Mouse (Mus musculus) adrenal gland, adult (tissue): Measurements from ENCODE around the gene Kri1.
"Not testable (repeated sequence)": the region's sequence is repeated elsewhere in the genome, so short reads cannot be mapped to it uniquely, and the experiment has no call there.

Experiments used
- DNase-seq, 2 experiments: peaks; one replicate each; pipeline ENCODE4 v3.0.0; 2022 to 2023; ENCODE audit warnings: low spot score in 1 of 2; ENCODE audit not compliant: inconsistent age in 2 of 2

The Kri1 gene

DNA sequence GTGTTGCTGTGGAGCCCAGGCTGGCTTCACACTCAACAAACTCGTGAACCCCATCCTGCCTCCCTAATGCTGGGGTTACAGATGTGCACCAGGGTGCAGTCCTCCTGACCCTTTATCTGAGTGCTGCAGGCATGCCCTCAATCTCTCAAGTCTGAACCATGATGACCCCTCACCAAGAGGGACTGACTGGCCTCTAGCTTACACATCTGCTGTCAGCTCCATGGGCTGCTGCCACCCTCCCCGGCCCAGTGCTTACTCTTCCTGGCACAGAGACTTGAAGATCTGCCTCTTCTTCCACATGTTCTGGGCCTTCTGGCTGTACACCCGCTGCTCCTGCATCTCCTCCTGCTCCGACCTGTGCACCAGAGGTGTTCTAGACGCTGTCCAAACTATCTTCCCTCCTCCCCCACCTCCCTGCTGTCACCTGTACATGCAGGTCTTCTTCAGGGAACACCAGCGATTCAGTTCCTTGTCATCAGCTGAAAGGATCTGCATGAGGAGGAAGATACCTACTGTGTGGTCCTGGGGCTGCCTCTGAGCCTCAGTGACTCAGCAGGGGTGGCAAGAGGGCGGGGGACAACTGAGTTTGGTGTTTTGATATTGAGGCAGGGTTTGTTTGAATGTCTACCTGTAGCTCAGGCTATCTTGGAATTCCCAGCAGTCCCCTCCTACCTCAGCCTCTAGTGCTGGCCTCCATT lies 12.6 kb downstream of the Kri1 start:
- DNase-seq, result peak in 1 of 2 experiments; percentile 33

DNA sequence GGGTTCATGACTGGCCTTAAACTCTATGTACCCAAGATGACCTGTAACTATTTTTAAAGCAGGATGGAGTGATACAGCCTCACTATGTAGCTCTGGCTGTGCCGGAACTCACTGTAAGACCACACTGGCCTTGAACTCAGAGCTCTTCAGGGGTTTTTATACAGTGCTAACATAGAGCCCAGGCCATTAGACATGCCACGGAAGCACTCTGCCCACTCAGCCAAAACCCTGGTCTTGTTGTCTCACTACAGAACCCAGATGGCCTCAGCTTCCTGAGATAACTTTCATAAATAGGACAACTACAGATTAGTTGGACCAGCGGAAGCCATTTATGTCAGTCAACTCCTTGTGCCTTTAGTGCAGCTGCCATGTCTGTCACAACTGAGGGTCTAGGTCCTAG lies 13.4 kb downstream of the Kri1 start:
- peak in 1 of 2 experiments; percentile 35 for DNase-seq

DNA sequence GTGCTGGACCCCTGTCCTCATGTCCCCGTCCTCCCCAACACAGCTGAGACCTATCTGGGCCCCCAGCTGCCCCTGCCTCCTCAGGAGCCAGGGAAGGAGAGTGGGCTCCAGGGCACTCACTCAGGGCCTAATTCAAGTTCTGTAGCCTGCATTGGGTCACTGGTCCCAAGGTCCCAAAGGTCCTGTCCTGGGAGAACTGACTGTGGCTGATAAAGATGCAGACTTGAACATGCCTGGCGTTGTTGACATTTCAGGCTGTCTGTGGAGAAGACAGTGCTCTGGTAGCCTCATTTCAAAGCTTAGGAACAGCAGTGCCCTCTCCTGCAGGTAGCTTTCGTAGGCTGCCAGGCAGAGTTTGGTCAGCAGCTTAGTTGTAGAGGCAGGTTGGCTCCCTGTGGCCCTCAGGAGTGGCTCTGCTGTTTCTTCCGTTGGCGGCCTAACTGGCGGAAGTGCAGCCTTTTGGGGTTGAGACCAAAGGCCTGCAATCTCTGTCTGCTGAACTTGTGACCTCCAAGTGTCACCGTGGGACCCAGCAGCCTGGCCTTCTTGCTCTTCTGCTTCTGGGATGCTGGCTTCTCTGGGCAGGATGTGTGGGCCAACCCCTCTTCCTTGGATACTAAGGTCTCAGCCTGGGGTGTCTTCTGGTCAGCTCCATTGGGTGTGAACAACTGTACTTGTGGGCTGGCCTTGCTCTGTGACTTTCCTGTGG lies 14.1 kb downstream of the Kri1 start:
- DNase-seq, result peak in 1 of 2 experiments; percentile 41

GRCm38 (mm10) chr9:21273094-21273493 lies 14.7 kb downstream of the Kri1 start:
- no peak for DNase-seq

- DNase-seq, result peak in 1 of 2 experiments; percentile 18
These were observed 15.4 kb downstream of the Kri1 start for GRCm38 (mm10) chr9:21272391-21272790.

DNA sequence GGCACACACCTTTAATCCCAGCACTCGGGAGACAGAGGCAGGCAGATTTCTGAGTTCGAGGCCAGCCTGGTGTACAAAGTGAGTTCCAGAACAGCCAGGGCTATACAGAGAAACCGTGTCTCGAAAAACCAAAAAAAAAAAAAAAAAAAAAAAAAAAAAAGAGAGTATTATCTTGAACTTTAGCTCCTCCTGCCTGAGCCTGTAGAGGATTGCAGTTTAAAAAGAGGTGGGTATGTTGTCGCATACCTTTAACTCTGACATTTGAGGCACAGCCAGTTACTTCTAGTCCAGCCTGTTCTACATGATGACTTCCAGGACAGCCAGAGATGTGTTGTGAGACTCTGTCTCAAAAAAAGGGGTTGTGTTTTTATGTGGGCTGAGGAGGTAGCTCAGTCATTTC lies 18.2 kb downstream of the Kri1 start:
- DNase-seq, result not testable (repeated sequence)

- DNase-seq, result no peak
These were observed 19.5 kb downstream of the Kri1 start for GRCm38 (mm10) chr9:21268305-21268704.

DNA sequence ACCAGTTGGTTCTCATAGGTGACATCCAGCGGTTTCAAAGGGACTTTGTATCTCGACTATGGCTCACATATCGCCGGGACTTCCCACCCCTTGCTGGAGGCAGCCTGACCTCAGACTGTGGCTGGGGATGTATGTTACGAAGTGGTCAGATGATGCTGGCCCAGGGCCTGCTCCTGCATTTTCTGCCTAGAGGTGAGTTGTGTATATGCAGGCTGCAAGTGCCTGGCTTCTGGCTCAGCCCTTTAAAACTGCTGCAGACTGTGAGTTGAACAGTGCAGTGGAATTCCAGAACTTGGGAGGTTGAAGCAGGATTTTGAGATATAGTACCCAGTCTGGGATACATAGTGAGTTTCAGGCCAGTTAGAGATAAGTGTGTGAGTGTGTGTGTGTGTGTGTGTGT lies 20.9 kb downstream of the Kri1 start:
- DNase-seq, result peak in 1 of 2 experiments; percentile 25

DNA sequence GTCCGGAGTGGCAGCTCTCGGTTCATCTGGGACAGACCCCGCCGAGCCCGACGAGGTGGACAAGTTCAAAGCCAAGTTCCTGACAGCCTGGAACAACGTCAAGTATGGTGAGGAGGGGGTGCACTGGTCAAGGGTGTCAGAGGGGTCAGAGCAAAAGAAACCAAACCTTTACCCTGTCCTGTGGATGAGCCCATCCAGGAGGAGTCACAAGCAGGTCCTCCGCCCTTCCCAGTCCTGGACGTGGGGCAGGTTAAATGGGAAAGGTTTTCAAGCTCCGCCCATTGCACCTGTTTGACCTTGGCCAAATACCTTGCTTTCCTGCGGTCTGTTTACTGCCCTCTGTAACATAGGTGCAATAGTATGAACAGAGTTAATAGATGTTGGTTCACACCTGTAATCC lies 22.2 kb downstream of the Kri1 start:
- DNase-seq, result no peak

DNA sequence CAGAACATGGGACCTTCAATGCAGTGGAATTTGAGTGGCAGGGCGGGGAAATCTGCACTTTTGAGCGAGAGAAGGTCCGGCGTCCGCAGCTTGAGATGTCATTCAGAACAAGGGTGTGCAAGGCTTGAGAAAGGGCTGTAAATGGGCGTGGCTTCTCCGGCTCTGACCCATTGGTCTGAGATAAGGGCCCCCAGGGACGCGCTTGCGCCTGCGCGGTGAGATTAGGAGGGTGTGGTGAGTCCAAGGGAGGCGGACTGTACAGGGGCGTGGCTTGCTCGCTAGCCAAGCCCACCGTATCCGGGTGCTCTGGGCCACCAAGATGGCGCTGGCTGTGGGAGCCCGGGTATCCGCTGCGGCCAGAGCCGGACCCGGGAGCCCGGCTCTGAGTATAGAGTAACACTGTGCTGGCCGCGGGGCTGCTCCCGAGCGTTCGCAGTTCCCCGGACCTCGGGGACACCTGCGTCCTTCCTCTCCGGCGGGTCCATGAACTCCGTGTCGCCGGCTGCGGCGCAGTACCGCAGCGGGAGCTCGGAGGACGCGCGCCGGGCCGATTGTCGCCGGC lies 22.7 kb downstream of the Kri1 start, which contains the start of gene Atg4d:
Gene Atg4d, plus strand, starts transcription at position 294 of the 562 bp plus-strand sequence.
- DNase-seq, result peak; percentile 99

DNA sequence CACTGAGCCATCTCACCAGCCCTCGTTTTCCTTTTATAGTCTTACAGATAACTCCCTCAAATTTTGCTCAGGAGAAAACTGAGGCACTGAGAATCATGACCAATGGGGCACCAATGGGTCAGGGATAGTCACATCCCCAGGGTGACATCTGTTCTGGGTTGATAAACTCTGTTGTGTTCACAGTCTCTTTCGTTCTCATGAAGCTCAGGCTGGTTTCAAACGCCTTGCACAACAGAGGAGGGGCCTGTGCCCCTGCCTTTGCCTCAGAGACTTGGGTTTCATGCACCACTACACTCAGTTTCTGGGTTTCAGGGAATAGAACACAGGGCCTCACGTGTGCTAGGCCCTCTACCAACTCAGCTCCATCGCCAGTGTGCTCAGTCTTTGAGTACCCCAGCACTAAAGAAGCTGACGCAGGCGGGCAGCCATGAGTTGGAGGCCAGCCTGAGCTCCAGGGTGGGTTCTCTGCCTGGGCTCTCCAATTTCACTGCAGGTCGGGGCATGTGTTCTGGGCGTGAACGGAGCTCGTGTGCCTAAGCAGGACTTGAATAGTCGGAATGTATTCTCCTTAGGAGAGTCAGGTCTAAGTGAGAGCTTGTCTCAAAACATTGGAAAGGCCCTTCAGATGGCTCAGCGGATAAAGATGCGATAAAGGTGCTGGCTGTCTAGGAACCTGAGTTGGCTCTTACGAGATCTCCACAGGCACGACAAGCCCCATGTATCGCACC lies 23.3 kb downstream of the Kri1 start:
- DNase-seq, result no peak

DNA sequence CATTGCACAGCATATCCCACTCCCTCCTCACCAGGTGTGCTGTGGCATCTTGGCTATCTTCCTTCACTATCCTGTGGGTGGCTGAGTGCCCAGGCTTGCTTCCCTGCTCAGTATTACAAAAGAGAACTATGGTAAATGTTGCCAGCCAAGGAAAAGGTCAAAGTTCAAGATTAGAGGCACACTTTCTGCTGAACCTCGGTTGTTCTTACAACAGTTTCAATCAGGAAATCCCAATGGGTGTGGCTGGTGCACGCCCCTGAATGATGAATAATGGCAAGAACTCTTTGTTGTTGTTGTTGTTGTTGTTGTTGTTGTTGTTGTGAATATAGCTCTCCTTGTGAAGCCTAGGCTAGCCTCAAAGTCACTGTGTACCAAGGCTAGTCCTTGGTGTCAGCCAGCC lies 25.9 kb downstream of the Kri1 start:
- peak in 1 of 2 experiments; percentile 38 for DNase-seq

DNA sequence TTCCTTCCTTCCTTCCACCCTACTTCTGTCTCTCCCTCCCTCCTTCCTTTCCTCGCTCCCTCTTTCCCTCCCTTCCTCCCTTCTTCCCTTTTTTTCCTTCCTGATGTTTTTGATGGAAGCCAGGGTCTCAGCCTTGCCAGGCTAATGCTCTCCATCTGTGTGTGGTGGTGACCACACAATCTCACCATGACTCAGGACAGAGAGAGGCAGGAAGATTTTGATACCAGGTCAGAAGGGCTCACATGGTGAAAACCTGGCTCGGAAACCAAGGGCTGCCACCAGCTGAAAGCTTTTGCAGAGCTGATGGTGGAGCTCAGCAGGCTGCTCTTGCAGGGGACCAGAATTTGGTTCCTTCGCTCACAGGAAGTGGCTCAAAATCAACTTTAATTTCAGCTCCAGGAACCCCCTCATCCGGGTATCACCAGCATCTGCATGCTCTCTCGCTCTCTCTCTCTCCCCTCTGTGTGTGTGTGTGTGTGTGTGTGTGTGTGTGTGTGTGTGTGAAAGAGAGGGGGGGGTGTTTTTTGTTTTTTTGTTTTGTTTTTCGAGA lies 27.2 kb downstream of the Kri1 start:
- DNase-seq, result peak in 1 of 2 experiments; percentile 18

GRCm38 (mm10) chr9:21256349-21256748 lies 31.4 kb downstream of the Kri1 start:
- not testable (repeated sequence) for DNase-seq

- no peak for DNase-seq
These were observed 33.1 kb downstream of the Kri1 start for GRCm38 (mm10) chr9:21254690-21255089.

DNA sequence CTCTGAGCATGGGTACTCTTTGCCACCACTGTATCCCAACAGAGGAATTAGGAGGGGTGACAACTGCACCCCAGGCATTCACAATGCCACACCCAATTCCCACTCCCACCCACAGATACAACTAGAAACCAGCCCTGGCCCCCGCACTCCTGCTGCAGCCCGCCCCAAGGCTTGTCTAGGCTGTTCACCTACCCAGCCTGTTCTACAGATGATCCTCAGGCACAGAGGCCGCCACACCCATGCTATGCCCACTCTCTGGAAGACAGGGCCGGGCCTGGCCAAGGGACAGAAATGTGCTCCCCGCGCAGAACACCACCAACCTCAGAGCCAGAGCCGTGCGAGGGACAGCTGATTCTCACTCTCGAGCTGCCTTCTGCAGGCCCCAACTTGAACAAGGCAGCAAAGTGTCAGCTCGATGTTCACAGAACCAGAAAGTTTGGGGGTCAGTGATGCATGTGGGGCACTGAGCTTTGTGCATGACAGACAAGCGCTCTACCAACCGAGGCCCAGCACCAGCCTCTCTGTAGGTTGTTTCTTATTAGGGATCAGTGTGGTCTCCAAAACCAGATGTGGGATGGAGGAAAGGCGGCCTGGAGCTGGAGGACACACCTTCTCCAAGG lies 36.5 kb downstream of the Kri1 start:
- DNase-seq, result peak in 1 of 2 experiments; percentile 15

- DNase-seq, result peak in 1 of 2 experiments; percentile 18
These were observed 37.3 kb downstream of the Kri1 start for GRCm38 (mm10) chr9:21250509-21250908.

GRCm38 (mm10) chr9:21249629-21250508 lies 37.9 kb downstream of the Kri1 start:
- peak in 1 of 2 experiments; percentile 21 for DNase-seq

- peak in 1 of 2 experiments; percentile 71 for DNase-seq
These were observed 39.4 kb downstream of the Kri1 start, which contains the start of gene S1pr5 for GRCm38 (mm10) chr9:21248326-21248725. Gene S1pr5, minus strand, starts transcription at chr9:21248443.
